Mouse (Mus musculus) hematopoietic stem cell, adult 5-6 weeks (primary cell): ENCODE measurements around the gene Irgm2. TPM values are rescaled to one million over a fixed set of nuclear protein-coding genes. Genes with fewer than 3 reads are reported as not detected.
A peak's percentile ranks its signal among the peaks of the same experiment; 100 is the strongest.
"Not testable (repeated sequence)": the region's sequence is repeated elsewhere in the genome, so short reads cannot be mapped to it uniquely, and the experiment has no call there.

ENCODE experiments used
- ATAC-seq, 2 experiments: fragments of 125-278 bp in 1 of 2; replicated peaks in 1 of 2; 2 replicates each; pipeline ENCODE4 v1.8.0; 2016 to 2017; ENCODE audit warnings: inconsistent platforms in 2 of 2, mild to moderate bottlenecking in 2 of 2, moderate number of reproducible peaks in 2 of 2, low read depth in 1 of 2, moderate TSS enrichment in 1 of 2; ENCODE audit not compliant: low FRiP score in 2 of 2, poor library complexity in 2 of 2, severe bottlenecking in 2 of 2, insufficient read depth in 1 of 2, low TSS enrichment in 1 of 2
- total RNA-seq: library from RNA; stranded (forward); fragments of 172-1452, 232-1000 nt; gene quantifications from 2 replicates; pipeline ENCODE4 v1.2.3, GENCODE M21; 2017

The Irgm2 gene
- total RNA-seq, 1 experiment from 2014 or later, result 26.0 TPM

DNA sequence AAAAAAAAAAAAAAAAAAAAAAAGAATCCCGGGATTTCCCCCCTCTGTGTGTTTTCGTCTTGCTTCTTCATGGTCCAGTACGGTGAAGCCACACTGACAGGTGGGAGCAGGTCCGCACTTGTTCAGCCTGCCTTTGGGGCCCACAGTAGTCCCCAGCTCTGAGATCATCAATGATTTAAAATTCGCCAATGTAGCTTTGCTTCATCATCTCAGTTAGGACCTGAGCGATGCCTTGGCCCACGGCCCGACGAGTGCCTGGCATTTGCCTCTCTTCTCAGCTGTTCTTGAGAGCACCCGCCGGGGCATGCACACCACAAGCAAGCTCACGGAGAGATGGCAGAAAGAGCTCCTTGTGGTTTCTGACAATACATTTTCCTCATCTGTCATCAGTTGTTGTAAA is 1.6 kb downstream of the Irgm2 start:
- no peak for ATAC-seq

DNA sequence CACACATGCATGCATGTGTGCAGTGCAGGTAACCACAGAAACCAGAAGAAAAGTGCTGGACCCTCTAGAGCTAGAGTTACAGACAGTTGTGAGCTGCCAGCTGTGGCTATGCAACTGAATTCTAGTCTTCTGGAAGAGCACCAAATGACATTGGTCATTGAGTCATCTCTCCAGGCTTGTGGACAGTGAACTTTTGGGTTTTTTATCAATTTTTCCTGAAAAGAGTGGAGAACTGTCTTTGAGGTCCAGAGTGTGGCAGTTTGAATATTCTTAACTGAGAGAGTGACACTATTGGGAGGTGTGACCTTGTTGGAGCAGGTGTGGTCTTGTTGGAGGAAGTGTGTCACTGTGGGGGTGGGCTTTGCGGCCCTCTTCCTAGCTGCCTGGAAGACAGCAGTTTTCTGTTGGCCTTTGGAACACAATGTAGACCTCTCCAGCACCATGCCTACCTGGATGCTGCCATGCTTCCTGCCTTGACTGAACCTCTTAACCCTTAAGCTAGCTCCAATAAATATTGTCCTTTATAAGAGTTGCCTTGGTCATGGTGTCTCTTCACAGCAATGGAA is 11.0 kb downstream of the Irgm2 start:
- ATAC-seq, result no peak

DNA sequence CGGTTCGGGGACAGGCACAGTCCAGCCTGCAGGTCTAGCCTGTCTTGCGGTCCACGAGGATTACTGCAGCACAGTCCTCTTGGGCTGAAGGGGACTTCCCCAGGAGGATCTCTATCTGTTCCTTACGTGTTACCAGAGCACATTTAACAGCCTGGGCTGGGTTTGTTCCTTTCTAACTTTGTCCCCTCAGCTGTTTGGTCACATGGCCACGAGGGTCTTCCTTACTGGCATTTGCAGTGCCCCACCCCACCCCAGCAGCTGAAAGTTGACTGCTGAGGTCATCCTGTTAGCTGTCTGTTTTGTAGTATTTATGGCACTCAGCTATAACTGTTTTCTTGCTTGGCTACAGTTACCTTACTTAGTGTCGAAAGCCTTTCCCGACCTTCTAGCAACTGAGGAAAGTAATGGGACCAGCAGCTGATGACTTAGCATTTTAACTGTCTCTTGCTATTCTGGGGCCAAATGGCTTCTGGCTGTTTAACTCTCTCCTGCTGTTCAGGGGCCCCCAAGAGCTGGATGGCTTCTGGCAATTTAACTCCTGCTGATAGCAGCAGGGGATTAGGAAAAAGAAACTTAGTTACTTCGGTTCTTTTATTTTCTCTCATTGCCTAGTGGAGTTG is 11.8 kb downstream of the Irgm2 start:
- ATAC-seq, result 0 out of 4 replicates have a peak, but pooled peaks of 1 of the 2 experiments have one; percentile 5

DNA sequence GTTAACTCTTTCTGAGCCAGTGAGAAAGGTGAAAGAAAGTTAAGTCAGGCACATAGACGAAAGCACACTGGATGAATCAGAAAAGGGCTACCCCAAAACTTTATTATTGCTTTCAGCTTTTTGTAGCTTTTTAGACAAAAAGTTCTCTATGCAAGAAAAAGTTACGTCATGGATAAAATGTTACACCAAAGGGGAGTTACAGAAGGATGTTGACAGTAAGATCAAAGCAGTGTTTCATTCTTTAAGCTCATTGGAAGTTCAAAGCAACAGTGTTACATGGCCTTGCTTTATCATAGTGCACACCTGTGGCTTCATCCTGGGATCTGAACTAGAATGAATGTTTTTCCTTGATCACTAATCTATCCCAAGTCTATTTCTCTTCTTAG is 12.3 kb downstream of the Irgm2 start:
- ATAC-seq, result no peak

DNA sequence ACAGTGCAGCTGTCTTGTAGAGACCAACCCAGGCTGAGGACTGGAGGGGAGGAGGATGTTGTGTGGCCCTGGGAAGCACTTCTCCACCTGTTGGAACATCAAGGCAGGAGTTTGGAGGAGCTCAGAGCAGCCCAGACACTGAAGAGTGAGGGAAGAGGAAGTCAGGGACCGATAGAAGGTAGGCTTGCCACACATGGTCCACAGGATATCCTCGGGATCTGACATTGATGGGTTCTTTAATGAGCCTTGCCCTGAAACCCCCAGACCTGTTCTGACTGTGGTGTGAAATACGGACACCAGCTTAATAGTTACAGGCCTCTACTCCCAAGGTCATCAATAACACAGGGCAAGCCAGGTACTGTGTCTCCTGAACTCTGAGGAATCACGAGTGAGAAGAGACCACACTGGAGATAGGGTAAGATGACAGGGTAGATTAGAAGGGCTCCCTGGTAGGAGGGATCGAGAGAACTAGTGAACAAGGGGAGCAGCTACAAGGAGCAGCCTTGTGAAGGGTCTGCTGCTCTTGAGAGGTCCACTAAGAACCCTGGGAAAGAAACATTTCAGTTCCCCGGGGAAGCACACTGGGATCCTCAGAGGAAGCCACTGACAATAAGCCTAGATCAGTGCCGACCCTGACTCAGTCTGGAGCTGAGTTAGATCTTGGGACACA is 14.4 kb downstream of the Irgm2 start:
- no peak for ATAC-seq

DNA sequence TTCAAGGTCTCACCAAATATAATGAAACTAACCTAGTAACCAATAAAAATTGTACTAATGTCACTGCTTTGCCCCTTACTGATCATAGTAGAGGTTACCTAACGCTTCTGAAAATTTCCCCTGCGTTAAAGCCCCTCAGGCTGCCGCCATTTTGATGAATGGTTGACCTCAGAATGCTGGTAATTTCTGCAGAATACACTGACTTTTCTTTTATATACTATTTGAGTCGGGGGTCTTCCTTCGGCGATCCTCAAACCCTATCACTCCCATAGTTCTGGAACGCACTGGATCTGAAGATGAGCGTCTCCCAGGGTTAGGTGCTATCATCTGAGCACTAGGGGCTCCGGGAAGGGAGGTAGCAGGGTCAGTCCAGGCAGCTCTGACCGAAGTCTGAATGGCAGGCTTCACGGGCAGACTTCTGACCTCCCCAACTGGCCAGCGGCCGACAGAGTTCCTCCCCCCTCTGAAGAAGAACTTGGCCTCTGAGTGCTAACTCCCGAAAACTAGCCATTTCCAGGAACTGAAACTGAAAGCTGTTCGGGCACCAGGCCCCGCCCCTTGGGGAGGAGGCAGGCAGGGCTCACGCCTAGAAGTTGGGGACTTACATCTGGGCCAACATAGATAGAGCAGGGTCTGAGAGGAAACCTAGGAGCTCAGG is 15.1 kb downstream of the Irgm2 start:
- peak; percentile 85 to 94 for ATAC-seq

DNA sequence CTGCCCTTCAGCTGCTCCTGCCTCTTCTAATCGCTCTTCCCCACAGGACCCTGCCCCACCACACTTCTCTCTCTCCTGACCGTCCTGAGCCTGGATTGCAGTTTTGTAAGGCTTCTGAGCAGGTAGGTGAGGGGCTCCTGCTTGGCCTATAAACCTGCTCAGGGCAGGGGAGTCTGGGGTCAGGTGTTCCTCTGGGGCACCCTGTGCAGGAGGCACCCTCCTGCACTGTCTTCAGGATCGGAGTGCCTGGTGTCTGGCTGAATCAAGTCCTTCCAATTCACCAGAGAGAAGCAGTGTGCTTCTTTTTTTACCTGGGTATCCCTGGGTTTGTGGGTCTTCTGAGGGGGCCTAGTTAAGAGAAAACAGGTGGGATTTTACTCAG is 15.6 kb downstream of the Irgm2 start:
- ATAC-seq, result not testable (repeated sequence)

DNA sequence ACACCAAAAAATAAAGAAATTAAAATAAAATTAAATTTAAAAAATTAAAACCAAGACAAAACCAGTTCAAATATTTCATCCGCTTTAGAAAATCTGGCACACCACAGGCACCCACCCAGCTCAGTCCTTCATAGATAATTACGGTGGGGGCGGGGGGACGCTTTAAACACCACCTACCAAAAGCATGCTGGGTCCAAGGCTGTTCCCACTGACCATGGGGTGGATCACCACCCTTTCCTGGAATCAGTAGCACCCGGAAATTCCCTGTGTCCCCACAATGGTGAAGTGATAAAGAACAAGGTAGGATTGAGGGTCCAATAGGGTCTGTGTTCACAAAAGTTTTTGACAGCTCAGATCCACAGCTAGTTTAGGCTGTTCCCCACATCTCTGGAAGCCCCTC is 16.4 kb downstream of the Irgm2 start:
- no peak for ATAC-seq

DNA sequence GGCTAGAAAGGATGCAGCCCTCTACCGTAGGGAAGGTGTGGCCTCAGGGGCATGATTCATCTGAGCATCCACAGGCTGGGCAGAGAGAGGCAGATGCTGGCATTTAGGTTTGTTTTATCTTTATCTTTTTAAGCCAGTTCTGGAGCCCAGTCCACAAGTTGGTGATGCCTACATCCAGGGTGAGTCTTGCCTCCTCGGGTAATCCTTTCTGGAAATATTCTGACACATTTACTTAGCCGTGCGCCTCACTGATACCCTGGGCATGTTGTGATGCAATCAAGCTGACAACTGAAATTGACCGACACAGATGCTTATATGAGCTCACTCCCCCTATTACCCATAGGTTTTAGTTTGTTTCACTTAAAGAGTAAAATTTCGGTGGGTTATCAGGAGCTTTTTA is 17.4 kb downstream of the Irgm2 start:
- no peak for ATAC-seq

DNA sequence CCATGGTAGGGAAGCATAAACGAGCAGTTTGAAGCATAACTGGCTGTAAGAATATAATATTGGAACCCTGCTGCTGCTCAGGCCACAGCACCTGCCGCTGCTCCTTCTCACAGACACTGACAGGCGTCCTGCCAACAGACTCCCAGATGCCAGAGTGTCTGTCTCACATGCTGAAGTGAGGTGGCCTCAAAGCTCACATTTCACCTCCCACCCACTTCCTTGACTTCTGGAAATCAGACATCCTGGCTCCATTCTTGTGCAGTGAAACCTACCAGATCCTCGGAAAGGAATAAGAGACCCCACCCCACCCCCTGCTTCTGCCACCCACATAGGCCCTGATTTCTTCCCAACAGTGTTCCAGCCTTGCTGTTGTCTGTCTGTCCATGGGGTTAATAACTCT is 24.3 kb downstream of the Irgm2 start:
- no peak; a peak in 1 of 4 replicates for ATAC-seq

DNA sequence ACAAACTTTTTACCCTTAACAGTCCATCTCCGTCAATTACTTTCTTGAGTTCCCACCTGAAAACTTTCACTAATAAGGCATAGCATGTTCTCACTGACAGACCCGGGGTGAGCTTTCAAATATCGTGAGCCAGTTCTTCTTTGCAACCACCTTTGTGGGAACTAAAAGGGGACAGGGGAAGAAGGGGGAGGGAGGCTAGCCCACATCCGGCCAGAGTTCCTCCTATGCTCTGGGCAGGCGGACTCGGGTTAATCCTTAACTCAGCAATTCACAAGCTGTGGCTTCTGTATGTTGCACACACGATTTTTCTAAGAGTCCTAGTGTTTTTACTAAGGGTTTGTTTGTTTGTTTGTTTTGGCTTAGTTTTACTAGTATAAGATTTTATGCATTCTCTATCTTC is 24.9 kb downstream of the Irgm2 start:
- ATAC-seq, result peak; percentile 68 to 85

DNA sequence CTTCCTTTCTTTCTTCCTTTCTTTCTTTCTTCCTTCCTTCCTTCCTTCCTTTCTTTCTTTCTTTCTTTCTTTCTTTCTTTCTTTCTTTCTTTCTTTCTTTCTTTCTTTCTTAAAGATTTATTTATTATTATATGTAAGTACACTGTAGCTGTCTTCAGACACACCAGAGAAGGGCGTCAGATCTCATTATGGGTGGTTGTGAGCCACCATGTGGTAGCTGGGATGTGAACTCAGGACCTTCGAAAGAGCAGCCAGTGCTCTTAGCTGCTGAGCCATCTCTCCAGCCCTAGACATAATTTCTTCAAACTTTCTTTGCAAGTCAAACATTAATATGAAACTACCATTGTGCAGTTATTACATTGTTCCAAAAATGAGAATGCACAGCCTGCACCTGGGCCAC is 25.5 kb downstream of the Irgm2 start:
- ATAC-seq, result not testable (repeated sequence)

DNA sequence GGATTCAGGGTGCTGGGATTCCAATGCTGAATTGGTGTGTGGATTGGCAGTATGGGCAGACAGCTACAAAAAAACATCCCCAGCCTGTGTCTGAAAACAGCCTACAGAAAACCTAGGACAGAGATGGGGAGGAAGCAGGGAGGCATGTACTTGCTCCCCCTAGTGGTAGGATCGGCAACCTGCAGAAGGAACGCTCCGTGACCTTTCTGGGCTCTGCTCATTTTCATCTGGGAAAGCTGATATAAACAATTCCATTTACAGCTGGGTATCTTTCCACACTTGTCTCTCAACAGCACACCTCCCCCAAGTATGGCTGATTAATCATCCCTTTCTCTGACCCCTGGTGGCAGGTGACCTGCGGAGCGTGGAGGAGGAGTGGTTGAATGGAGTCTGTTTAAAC is 26.2 kb downstream of the Irgm2 start:
- peak; percentile 75 to 77 for ATAC-seq

DNA sequence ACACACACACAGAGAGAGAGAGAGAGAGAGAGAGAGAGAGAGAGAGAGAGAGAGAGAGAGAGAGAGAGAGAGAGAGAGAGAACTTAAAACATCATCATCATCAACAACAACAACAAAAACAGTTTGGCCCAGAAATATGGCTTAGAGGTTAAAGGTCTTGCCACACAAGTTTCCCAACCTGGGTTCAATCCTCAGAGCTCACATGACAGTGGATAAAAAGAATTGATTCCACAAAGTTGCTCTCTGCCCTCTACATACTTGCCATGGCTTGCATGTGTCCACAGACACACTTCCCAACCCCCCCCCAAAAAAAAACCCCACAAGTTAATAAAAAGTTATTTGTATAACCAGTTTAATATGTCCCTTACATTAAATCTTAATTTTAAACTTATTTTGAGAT is 27.0 kb downstream of the Irgm2 start:
- no peak for ATAC-seq

DNA sequence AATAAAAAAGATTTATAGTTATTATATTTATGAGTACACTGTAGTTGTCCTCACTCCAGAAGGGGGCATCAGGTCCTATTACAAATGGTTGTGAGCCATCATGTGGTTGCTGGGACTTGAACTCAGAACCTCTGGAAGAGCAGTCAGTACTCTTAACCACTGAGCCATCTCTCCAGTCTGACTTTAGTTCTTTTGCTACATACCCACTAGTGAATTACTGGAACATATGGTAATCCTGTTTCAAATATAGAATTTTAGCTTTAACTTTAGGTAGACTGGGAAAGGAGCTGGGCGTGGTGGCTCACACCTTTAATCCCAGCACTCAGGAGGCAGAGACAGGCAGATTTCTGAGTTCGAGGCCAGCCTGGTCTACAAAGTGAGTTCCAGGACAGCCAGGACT is 28.6 kb downstream of the Irgm2 start:
- ATAC-seq, result not testable (repeated sequence)

DNA sequence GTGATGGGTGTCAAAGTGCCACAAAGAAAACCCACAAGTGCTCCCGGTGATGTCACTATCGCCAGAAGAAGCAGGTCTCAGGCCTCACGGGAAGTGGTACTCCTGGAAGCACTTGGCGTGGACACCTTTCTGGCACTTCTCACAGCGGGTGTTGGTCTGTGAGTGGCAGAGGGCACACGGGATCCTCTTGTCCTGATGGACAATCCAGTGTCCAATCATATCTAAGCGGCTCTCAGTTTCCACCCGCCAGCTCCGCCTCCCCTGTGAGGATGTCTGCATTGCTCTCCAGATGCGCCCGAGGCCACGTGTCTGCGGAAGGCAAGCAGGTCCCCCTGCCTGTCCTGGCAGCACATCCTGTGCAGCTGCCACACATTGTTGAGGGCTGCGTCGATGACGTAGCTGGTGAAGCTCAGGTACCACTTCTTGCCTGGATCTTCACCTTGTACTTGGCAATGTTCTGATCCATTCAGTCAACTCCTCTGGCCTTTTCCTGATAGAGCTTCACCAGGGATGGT is 31.0 kb downstream of the Irgm2 start:
- no peak for ATAC-seq

DNA sequence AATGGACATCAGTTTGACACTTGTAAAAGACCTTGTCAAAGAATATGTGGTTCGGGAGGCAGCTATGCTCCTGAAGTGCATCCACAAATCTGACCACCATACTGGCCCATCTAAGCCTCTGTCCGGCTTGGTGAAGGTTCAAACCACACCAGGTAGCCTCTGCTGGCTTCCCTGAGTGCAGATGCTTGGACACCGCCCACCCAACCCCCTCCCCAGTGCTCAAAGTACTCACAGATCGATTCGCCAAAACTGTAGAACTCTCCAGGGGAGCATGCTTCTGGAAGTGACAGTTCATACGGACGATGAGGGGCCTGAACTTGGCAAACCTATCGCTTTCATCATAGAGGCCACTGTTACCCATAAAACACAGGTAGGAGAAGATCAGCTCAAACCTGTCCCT is 31.7 kb downstream of the Irgm2 start:
- no peak for ATAC-seq

DNA sequence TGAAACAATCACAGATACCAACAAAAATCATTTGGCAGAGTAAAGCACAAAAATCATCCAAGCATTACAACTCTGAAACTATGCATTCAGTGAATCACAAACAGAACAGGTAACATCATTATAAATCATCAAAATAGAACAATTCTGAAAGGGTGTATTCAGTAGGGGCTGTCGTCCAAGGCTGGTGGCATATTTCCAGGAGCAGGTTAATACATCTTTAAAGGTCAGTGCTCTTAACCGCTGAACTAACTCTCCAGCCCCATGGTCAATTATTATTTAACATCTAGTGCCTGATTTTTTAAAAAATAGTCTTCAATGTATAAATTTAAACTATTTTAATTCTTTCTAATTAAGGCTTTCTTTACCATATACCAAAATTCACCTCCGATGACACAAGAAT is 35.1 kb downstream of the Irgm2 start:
- ATAC-seq, result not testable (repeated sequence)
